Mouse (Mus musculus) liver, postnatal 0 days (tissue): ENCODE results near the gene Snhg11. TPM values are rescaled to one million over a fixed set of nuclear protein-coding genes. Genes with fewer than 3 reads are reported as not detected.

Source experiments
- ATAC-seq: fragments of 200-750 bp; cut with Nextera tagmentation; 2 replicates; pipeline ENCODE4 v1.8.0; 2017; ENCODE audit warnings: mild to moderate bottlenecking, moderate library complexity
- DNase-seq: peaks from one replicate; pipeline ENCODE4 v3.0.0-alpha.2; 2016
- H3K27ac ChIP-seq: fragments of 300-500 bp; sonication (generic); 2 replicates; pipeline ENCODE4 v1.5.1; 2014; ENCODE audit warnings: antibody characterized with exemption, moderate library complexity, mild to moderate bottlenecking, low read depth
- H3K27me3 ChIP-seq: fragments of 300-500 bp; sonication (generic); 2 replicates; pipeline ENCODE4 v1.6.1; 2014; ENCODE audit warnings: low read length, control low read depth, mixed read lengths; ENCODE audit not compliant: insufficient read depth
- H3K36me3 ChIP-seq: fragments of 300-500 bp; sonication (generic); replicated peaks from 2 replicates; pipeline ENCODE4 v1.6.1; 2014; ENCODE audit warnings: mild to moderate bottlenecking, control low read depth, low read length, moderate library complexity, mixed read lengths; ENCODE audit not compliant: insufficient read depth
- H3K4me1 ChIP-seq: fragments of 300-500 bp; sonication (generic); 2 replicates; pipeline ENCODE4 v1.6.1; 2014; ENCODE audit warnings: antibody characterized with exemption, mild to moderate bottlenecking, control low read depth; ENCODE audit not compliant: insufficient read depth
- H3K4me2 ChIP-seq: fragments of 300-500 bp; sonication (generic); 2 replicates; pipeline ENCODE4 v1.6.1; 2014; ENCODE audit warnings: low read depth, mild to moderate bottlenecking, low read length, moderate library complexity, mixed read lengths
- H3K4me3 ChIP-seq: fragments of 300-500 bp; sonication (generic); 2 replicates; pipeline ENCODE4 v1.5.1; 2014; ENCODE audit warnings: low read depth, low read length
- H3K9ac ChIP-seq: fragments of 300-500 bp; sonication (generic); replicated peaks from 2 replicates; pipeline ENCODE4 v1.6.1; 2014; ENCODE audit warnings: mild to moderate bottlenecking, moderate library complexity
- H3K9me3 ChIP-seq: fragments of 300-500 bp; sonication (generic); 2 replicates; pipeline ENCODE4 v1.6.1; 2016; ENCODE audit warnings: mild to moderate bottlenecking, control low read depth, low read length, mixed read lengths
- CTCF ChIP-seq: sonication (generic); IDR thresholded peaks from 2 replicates; pipeline ENCODE4 v1.5.1; 2016; ENCODE audit warnings: antibody characterized with exemption, low read depth
- EP300 ChIP-seq: IDR thresholded peaks from 2 replicates; pipeline ENCODE4 v1.6.1; 2016; ENCODE audit warnings: antibody characterized with exemption, low read depth, mild to moderate bottlenecking
- WGBS: fragments of 180-500 bp; shearing (Covaris S2); extraction: QIAGEN DNeasy Blood & Tissue Kit; methylation state at CpG from one replicate; pipeline ENCODE4 v1.1.7; 2014; ENCODE audit not compliant: insufficient replicate concordance; 5-methylcytosine and 5-hydroxymethylcytosine counted together
- polyA plus RNA-seq: library from polyadenylated mRNA; unstranded; fragments of >200 nt; fragmentation: Nextera tagmentation; extraction: Ambion mirVana; gene quantifications from 2 replicates; pipeline ENCODE4 v1.2.1, GENCODE M21; 2015

The Snhg11 gene
- 0.28 and 0.57 TPM in 2 replicates for polyA plus RNA-seq

GRCm38 (mm10) chr2:158375443-158376122 lies at the start of gene Snhg11:
TSS of gene Snhg11 (plus strand) at chr2:158375638.
- DNase-seq (peak; percentile 67), ATAC-seq (peak; percentile 28; the same call in 1 of the 2 replicates)
- Histone ChIP-seq H3K36me3 (no peaks in the 10 kb centered on the region), H3K4me2 (peak within 1 kb of the TSS; percentile 62), H3K9me3 (no peaks in the 10 kb centered on the region), H3K27ac (no peak within 1 kb of the TSS), H3K4me1 (peaks cover 9% of the 10 kb centered on the region), H3K9ac (no peak within 1 kb of the TSS), H3K27me3 (peaks cover 17% of the 10 kb centered on the region), H3K4me3 (peak within 1 kb of the TSS; percentile 32)
- 4% methylated on average over 36 of the region's 36 CpGs for WGBS
- TF ChIP-seq EP300 (no peak), CTCF (peak; percentile 62)

- Histone ChIP-seq H3K4me3 (no peak overlapping the region), H3K27ac (no peak overlapping the region), H3K36me3 (peaks cover 13% of the 10 kb centered on the region), H3K4me2 (no peak overlapping the region), H3K27me3 (no peaks in the 10 kb centered on the region), H3K9ac (no peak overlapping the region), H3K4me1 (no peaks in the 10 kb centered on the region), H3K9me3 (no peaks in the 10 kb centered on the region)
- no peak for DNase-seq
- 79% methylated on average over 13 of the region's 13 CpGs for WGBS
- peak; percentile 19; the same call in 1 of the 2 replicates for ATAC-seq
- no peak for TF ChIP-seq EP300
- no peak for TF ChIP-seq CTCF
Measured at GRCm38 (mm10) chr2:158334356-158334755, 41.1 kb upstream of the Snhg11 start.

GRCm38 (mm10) chr2:158337698-158338097 lies 37.7 kb upstream of the Snhg11 start:
- Histone ChIP-seq H3K4me3 (no peak overlapping the region), H3K9ac (no peak overlapping the region), H3K27me3 (no peaks in the 10 kb centered on the region), H3K36me3 (no peaks in the 10 kb centered on the region), H3K9me3 (no peaks in the 10 kb centered on the region), H3K27ac (no peak overlapping the region), H3K4me2 (no peak overlapping the region), H3K4me1 (no peaks in the 10 kb centered on the region)
- no peak for ATAC-seq
- 79% methylated on average over 10 of the region's 10 CpGs for WGBS
- DNase-seq: no peak
- TF ChIP-seq CTCF: no peak
- TF ChIP-seq EP300: no peak

GRCm38 (mm10) chr2:158339948-158340564 lies 35.4 kb upstream of the Snhg11 start:
- no peak overlapping the region for H3K27ac ChIP-seq
- H3K4me1 ChIP-seq: no peaks in the 10 kb centered on the region
- WGBS: 37% methylated on average over 11 of the region's 11 CpGs
- H3K9ac ChIP-seq: no peak overlapping the region
- ATAC-seq: no peak
- no peaks in the 10 kb centered on the region for H3K9me3 ChIP-seq
- peak; percentile 77 for DNase-seq
- no peaks in the 10 kb centered on the region for H3K36me3 ChIP-seq
- peak; percentile 91 for TF ChIP-seq CTCF
- TF ChIP-seq EP300: no peak
- no peaks in the 10 kb centered on the region for H3K27me3 ChIP-seq
- no peak overlapping the region for H3K4me2 ChIP-seq
- H3K4me3 ChIP-seq: no peak overlapping the region

- H3K27ac ChIP-seq: peak overlapping the region; percentile 70
- H3K36me3 ChIP-seq: no peaks in the 10 kb centered on the region
- 51% methylated on average over 2 of the region's 2 CpGs for WGBS
- no peaks in the 10 kb centered on the region for H3K9me3 ChIP-seq
- H3K27me3 ChIP-seq: no peaks in the 10 kb centered on the region
- ATAC-seq (peak; percentile 94), DNase-seq (no peak)
- H3K4me2 ChIP-seq: no peak overlapping the region
- TF ChIP-seq EP300: peak; percentile 49; the same call in 1 of the 2 replicates
- no peak for TF ChIP-seq CTCF
- no peak overlapping the region for H3K4me3 ChIP-seq
- H3K4me1 ChIP-seq: no peaks in the 10 kb centered on the region
- no peak overlapping the region for H3K9ac ChIP-seq
Measured at GRCm38 (mm10) chr2:158341324-158341723, 34.1 kb upstream of the Snhg11 start.

- Histone ChIP-seq H3K36me3 (no peaks in the 10 kb centered on the region), H3K9ac (no peak overlapping the region), H3K4me1 (no peaks in the 10 kb centered on the region), H3K4me2 (no peak overlapping the region), H3K9me3 (no peaks in the 10 kb centered on the region), H3K27ac (no peak overlapping the region), H3K27me3 (no peaks in the 10 kb centered on the region), H3K4me3 (no peak overlapping the region)
- TF ChIP-seq EP300 (no peak), CTCF (no peak)
- 67% methylated on average over 5 of the region's 5 CpGs for WGBS
- ATAC-seq (no peak), DNase-seq (no peak)
Measured at GRCm38 (mm10) chr2:158343495-158343894, 31.9 kb upstream of the Snhg11 start.
